Mouse (Mus musculus) limb, embryonic 12.5 days (tissue): ENCODE results near the gene Amh. TPM values are rescaled to one million over a fixed set of nuclear protein-coding genes. Genes with fewer than 3 reads are reported as not detected.

Experiments
- microRNA counts: library from miRNA; unstranded; fragments of <30 nt; microRNA quantifications from one replicate; lab custom pipeline; 2017
- microRNA-seq: library from miRNA; unstranded; fragments of <30 nt; microRNA quantifications from one replicate; pipeline ENCODE4, GENCODE M21; 2017
- polyA plus RNA-seq: library from polyadenylated mRNA; unstranded; fragments of >200 nt; fragmentation: Nextera tagmentation; extraction: Ambion mirVana; gene quantifications from 2 replicates; pipeline ENCODE4 v1.2.1, GENCODE M21; 2016

Amh gene
- polyA plus RNA-seq, 1 experiment from 2014 or later, result not detected

MicroRNA genes within 50 kb of the gene (microRNA counts, 519-probe panel; counts per million panel counts)
- not detected for microRNA mmu-miR-1982 (lab: Ali Mortazavi, UCI)

Small RNAs within 50 kb of the gene (microRNA-seq; reads per million reads assigned to microRNA genes)
- gene Mir1982, result 1.9 reads per million

Other genes starting within 250 kb of the Amh start
- gene Rexo1, start 243.7 kb upstream of the Amh start, polyA plus RNA-seq, result 33.4 and 34.1 TPM in 2 replicates
- 12.1 and 12.4 TPM in 2 replicates for gene Klf16, start 227.9 kb upstream of the Amh start, polyA plus RNA-seq
- gene Abhd17a, start 214.9 kb upstream of the Amh start, polyA plus RNA-seq, result 108 and 110 TPM in 2 replicates
- gene Scamp4, start 202.4 kb upstream of the Amh start, polyA plus RNA-seq, result 62.1 and 66.0 TPM in 2 replicates
- gene Adat3, start 202.4 kb upstream of the Amh start, polyA plus RNA-seq, result 6.1 and 9.9 TPM in 2 replicates
- 4.9 and 6.1 TPM in 2 replicates for gene Gm49322, start 199.2 kb upstream of the Amh start, polyA plus RNA-seq
- 239 and 260 TPM in 2 replicates for gene Csnk1g2, start 182.4 kb upstream of the Amh start, polyA plus RNA-seq
- 95.8 and 102 TPM in 2 replicates for gene Btbd2, start 148.2 kb upstream of the Amh start, polyA plus RNA-seq
- 122 and 124 TPM in 2 replicates for gene Mknk2, start 127.1 kb upstream of the Amh start, polyA plus RNA-seq
- 51.1 and 51.7 TPM in 2 replicates for gene Mob3a, start 103.3 kb upstream of the Amh start, polyA plus RNA-seq
- 12.5 and 16.5 TPM in 2 replicates for gene Izumo4, start 103.1 kb upstream of the Amh start, polyA plus RNA-seq
- gene Ap3d1, start 63.0 kb upstream of the Amh start, polyA plus RNA-seq, result 73.8 and 76.8 TPM in 2 replicates
- gene Dot1l, start 50.0 kb upstream of the Amh start, polyA plus RNA-seq, result 21.8 and 22.8 TPM in 2 replicates
- gene Sf3a2, start 7.0 kb upstream of the Amh start, polyA plus RNA-seq, result 63.0 and 72.8 TPM in 2 replicates
- 132 and 144 TPM in 2 replicates for gene Plekhj1, start 6.6 kb upstream of the Amh start, polyA plus RNA-seq
- 1.6 and 1.7 TPM in 2 replicates for gene Jsrp1, start 8.3 kb downstream of the Amh start, polyA plus RNA-seq
- gene Oaz1, start 21.4 kb downstream of the Amh start, polyA plus RNA-seq, result 1,783 and 1,832 TPM in 2 replicates
- gene Lingo3, start 38.8 kb downstream of the Amh start, polyA plus RNA-seq, result 0.79 and 0.87 TPM in 2 replicates
- gene Lsm7, start 50.0 kb downstream of the Amh start, polyA plus RNA-seq, result 344 and 378 TPM in 2 replicates
- 43.7 and 50.3 TPM in 2 replicates for gene Sppl2b, start 50.0 kb downstream of the Amh start, polyA plus RNA-seq
- 0.08 TPM in 1 of 2 replicates, not detected in the other for gene Tmprss9, start 66.6 kb downstream of the Amh start, polyA plus RNA-seq
- 318 and 327 TPM in 2 replicates for gene Timm13, start 95.7 kb downstream of the Amh start, polyA plus RNA-seq
- gene Lmnb2, start 113.0 kb downstream of the Amh start, polyA plus RNA-seq, result 74.8 and 75.2 TPM in 2 replicates
- 19.4 and 20.6 TPM in 2 replicates for gene Gadd45b, start 124.8 kb downstream of the Amh start, polyA plus RNA-seq
- gene Gng7, start 209.7 kb downstream of the Amh start, polyA plus RNA-seq, result 6.2 and 6.4 TPM in 2 replicates
- 0.33 TPM in 1 of 2 replicates, not detected in the other for gene Diras1, start 220.4 kb downstream of the Amh start, polyA plus RNA-seq
- gene Slc39a3, start 232.2 kb downstream of the Amh start, polyA plus RNA-seq, result 17.0 and 17.6 TPM in 2 replicates